Mouse (Mus musculus) thymus, postnatal 25 days (tissue): ENCODE results near the gene Gm49661.
A peak's percentile ranks its signal among the peaks of the same experiment; 100 is the strongest.

Experiments
- DNase-seq: peaks from one replicate; pipeline ENCODE4 v3.0.0; 2022

Gm49661 gene

DNA sequence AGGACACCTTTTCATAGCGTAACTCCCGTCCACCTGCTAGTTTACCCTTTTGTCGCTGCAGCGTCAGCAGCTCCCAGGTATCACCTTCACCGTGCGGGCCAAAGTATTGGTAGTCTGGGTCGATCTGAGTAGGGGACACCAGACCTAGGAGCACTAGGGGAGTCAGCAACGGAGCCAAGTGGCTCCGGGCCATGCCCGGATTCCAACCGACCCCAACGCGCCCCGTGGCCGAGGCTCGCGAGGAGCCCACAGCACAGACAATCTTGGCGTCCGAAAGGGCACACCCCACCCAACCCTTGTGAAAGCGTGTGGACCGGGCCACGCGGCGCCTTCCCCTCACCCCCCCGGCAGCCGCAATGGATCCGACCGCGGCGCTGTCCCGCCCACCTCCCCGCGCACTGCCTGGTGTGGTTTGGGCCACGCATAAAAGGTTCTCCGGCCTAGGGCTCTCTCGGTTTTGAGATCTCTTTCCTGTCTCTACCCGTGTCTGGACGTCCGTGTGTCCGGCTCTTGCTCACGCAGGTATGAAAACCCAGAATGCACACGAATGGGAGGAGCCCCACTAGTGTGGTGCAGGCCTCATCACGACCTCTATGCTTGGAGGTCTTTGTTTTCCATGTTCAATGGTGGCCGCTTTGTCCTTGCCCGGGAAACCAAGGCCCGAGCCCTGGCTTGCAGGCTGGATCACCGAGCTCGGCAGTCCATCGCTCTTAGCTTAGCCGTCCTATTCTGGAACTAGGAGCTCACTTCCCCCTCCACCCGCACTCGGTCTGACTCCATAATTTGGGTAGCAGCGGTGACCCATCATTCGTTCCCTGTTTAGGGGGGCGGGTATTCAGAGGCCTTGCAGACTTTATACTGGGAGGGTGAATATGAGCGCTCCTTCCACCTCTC, at the start of gene Gm49661, which contains the start of the genes Prdx2 and Rnaseh2a:
Gene Gm49661 (minus strand): TSS at position 193 of the 894 bp plus-strand sequence.
Gene Prdx2 (plus strand): TSS at position 347 of the 894 bp plus-strand sequence.
Gene Rnaseh2a (minus strand): TSS at position 527 of the 894 bp plus-strand sequence.
- DNase-seq = peak; percentile 72

GRCm38 (mm10) chr8:85017209-85017608, 48.0 kb upstream of the Gm49661 start:
- DNase-seq = no peak

DNA sequence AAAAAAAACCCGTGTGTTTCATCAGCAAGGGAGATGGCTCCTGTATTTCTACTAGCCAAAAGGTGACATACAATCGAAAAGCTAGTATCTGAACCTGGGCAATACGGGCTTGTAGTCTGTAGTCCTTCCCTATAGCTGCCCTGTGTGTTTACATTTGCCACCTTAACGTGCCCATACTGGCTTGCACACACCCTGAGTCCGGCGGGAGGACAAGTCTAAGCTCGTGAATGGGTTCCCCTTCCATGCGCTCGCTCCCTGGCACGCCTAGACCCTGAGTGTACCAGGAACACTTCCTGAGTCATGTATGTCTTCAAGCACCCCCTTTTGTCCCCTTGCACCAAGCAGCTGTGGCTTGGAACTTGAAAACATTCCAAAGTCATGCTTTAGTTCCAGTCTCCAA, 47.5 kb upstream of the Gm49661 start:
- DNase-seq = no peak

DNA sequence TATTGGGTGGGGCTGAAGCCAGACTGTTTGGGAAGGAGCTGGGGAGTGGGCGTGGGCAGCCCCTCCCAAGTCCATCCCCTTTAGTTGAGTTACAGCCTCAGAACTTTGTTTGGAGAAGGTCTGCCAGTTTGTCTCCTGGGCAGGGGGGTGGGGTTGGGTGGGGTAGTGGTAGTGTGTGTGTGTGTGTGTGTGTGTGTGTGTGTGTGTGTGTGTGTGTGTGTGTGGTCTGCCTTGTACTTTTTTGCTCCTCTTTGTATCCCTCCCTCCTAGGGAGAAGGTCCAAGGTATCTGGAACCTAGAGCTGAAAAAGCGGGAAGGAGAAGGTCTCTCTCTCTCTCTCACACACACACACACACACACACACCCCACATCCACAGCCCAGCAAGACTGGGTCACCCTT, 45.2 kb upstream of the Gm49661 start, which contains the start of gene Best2:
Gene Best2 (minus strand): TSS at position 101 of the 400 bp plus-strand sequence.
- no peak for DNase-seq

DNA sequence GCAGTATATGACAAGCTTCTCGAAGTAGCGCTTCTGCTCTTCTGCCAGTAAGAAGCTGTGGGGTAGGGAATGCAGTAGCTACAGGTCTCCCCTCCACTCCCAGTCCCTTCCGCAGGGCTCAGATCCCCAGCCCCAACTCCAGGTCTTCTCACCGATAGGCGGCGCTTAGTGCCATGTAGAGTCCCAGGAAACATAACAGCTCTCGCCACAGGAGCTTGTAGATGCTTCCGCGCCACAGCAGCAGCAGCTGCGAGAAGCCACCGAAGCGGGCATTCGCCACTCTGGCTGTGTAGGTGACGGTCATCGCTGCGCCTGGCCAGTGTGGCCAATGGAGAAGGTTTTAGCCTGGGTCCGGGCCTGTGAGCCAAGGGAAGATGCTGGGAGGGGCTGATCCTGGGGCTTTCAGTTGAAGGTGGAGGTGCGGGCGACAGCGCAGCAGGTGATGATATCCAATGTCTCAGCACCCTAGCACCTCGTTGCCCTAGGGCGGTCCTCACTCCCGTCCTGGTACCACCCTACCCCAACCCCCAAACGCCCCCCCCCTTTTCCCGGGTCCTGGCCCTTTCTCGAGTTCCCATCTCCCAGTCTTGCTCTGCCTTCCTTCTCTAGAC, 44.1 kb upstream of the Gm49661 start:
- peak; percentile 87 for DNase-seq

- DNase-seq = no peak
Observed at GRCm38 (mm10) chr8:85011242-85011641, 42.0 kb upstream of the Gm49661 start.

- DNase-seq = peak; percentile 47
Observed at GRCm38 (mm10) chr8:85007686-85008085, 38.5 kb upstream of the Gm49661 start.

- peak; percentile 95 for DNase-seq
Observed at GRCm38 (mm10) chr8:84997649-84998295, 28.5 kb upstream of the Gm49661 start.

- no peak for DNase-seq
Observed at GRCm38 (mm10) chr8:84996978-84997377, 27.7 kb upstream of the Gm49661 start.

GRCm38 (mm10) chr8:84995680-84996079, 26.4 kb upstream of the Gm49661 start:
- DNase-seq = no peak

DNA sequence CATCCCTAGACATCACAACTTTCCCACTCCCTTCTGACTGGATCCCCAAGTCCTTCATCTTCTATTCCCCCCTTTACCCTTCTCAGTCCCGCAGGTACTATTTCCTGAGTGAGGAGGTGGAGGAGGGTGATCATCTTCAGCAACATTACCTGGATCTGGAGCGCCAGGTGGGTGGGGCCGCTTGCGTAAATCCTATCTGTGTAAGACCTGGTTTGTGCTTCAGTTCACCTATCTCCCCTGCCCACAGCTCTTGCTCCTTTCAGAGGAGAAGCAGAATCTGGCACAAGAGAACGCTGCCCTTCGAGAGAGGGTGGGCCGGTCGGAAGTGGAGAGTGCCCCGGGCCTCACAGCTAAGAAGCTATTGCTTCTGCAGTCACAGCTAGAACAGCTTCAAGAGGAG, 25.1 kb upstream of the Gm49661 start:
- no peak for DNase-seq

- DNase-seq = no peak
Observed at GRCm38 (mm10) chr8:84990836-84991235, 21.6 kb upstream of the Gm49661 start.

- DNase-seq = peak; percentile 97
Observed at GRCm38 (mm10) chr8:84990349-84990748, 21.1 kb upstream of the Gm49661 start, which contains the start of gene Hook2. TSS of gene Hook2 (plus strand) at chr8:84990603.

DNA sequence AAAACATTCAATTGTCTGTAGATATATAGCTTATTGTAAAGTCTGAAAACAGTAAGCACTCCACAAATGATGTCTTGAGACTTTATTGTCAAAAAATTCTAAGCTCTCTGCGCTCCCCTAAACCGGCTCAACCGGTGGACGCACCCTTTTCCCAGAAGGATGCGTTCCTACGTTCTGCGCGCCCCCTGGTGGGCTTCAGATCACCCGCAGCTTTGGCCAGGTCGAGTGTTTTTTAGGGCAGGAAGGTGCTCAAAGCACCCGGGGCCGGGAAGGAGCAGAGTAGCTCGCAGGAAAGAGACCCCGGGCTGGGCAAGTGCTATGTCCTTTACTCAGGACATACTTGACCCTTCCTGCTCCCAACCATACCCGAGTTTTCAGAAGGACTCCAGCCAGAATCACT, 20.6 kb upstream of the Gm49661 start:
- peak; percentile 93 for DNase-seq

DNA sequence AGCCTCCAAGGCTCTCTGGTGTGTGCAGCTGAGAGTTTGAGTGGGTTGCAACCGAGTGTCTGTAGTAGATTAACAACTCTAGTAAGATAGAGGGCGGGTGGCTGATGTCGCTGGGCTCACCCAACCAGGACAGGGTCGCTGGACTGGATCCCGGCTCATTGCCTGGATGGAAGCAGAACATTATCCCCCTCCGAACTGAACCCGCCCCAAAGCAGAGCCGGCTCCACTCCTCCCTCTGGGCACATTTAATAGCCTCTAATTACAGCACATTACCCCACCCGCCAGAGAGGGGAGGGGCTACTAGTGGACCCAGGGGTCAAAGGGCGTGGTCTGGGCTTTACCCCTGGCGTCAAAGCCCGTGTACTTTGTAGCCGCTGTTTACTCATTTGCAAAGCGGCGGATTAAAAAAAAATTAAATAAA, 20.1 kb upstream of the Gm49661 start:
- no peak for DNase-seq

GRCm38 (mm10) chr8:84987903-84988302, 18.7 kb upstream of the Gm49661 start:
- no peak for DNase-seq

DNA sequence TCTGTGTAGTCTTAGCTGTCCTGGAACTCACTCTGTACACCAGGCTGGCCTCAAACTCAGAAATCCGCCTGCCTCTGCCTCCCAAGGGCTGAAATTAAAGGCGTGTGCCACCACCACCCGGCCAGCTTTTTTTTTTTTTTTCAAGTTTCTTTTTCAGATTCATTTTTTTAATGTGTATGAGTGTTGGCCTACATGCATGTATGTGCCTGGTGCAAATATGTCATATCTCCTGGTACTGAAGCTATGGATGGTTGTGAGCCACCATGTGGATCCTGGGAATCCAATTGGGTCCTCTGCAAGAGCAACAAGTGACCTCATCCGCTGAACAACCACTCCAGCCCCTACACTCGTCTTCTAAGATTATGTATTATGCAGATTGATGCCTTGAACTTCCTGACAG, 18.2 kb upstream of the Gm49661 start:
- DNase-seq = no peak

- DNase-seq = no peak
Observed at GRCm38 (mm10) chr8:84986379-84986945, 17.2 kb upstream of the Gm49661 start.

DNA sequence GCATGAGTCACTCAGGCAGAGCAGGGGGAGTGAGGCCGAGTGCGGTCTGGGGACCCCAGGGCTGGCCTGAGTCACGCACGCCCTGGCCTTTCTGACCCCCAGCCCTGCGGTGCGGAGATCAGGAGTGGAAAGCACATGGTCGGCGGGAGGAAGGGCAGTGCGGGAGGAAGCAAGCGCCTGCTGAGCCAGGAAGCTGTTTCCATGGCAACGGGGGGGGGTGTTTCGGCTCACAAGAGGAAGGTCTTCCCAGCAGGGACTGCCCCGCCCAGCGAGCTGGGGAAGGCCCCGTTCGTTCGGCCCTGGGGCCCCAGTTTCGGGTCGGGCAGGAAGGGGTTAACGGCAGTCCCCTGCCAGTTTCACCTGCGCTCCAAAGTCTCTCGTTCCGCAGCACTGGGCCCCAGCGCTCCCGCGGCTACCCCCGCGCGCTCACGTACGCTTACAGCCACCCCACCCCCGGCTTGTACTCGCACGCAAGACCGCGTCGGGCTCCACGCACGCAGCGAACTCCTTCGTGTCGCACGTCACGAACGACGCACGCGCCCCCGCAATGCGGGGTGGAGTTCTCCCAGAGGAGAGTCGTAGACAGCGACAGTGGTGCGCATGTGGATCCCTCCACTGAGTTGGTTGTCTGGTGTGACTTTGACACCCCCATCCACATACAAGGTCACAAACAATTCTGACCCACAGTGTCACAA, 16.6 kb upstream of the Gm49661 start:
- DNase-seq = peak; percentile 90

DNA sequence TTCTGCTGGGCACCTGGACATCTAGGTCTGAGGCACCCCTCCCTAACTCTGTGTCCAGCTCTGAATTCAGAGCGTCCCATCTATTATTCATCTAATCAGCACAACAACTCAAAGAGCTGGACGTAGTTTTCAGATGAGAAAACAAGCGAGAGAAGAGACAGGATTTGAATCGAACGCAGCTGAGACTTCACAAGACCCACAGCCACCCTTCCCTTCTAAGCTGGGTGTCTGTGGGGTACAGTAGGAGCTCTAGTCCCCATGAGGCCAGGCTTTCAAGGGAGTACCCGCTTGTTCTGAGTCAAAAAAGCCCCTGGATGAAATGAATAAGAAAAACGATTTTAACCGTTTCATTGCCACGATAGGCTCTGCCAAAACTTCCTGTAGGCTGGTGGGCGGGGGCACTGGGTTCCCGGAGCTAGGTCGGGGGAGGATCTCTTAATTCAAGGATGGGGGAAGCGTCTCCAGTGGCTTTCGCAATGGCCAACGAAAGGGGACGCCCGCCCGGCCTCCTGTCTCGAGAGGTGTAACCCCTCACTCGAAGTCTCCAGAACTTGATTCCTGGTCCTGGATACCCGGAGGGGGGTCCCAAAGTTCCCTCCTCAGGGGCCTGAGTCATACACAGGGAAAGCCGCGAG, 15.9 kb upstream of the Gm49661 start:
- no peak for DNase-seq

GRCm38 (mm10) chr8:84984294-84985048, 15.2 kb upstream of the Gm49661 start:
- DNase-seq = peak; percentile 12
